Mouse (Mus musculus) cerebellum, adult 8-10 months (tissue): ENCODE results near the gene Tmem98.

Experiments
- DNase-seq: peaks from one replicate; pipeline ENCODE4 v3.0.0; 2022

Tmem98 gene

DNA sequence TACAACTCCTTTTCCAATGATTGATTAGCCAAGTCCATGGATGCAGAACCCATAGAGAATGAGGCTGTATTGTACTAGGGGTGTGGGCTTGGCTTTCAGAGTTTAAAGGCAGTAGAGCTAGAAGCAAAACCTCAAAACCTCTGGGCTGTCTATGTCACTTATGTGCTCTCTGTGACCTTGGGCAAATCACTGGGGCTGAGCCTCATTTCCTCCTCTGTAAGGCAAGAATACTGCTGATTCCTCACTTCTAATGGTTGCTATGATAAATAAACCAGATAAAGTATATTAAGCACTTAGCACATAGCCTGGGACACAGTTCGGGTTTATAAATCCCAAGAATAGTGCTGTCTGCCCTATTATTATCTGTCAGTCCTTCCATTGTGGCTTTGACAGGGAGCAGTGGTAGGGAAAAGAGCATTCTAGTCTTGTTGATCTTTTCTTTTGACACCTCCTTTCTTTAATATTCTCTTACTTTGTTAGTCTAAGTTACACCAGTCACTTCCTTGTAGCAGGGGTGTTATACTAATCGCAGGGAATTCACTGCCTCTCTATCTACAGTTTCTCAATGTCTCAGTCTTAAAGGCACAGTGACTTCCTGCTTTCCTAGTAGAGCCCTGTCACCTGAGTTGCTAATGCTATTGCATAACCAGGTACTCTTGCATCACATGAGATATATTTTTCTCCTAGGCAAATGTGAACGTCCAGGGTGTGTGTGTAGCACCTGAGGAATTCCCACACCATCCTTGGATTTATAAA lies 18.1 kb upstream of the Tmem98 start:
- DNase-seq = no peak

DNA sequence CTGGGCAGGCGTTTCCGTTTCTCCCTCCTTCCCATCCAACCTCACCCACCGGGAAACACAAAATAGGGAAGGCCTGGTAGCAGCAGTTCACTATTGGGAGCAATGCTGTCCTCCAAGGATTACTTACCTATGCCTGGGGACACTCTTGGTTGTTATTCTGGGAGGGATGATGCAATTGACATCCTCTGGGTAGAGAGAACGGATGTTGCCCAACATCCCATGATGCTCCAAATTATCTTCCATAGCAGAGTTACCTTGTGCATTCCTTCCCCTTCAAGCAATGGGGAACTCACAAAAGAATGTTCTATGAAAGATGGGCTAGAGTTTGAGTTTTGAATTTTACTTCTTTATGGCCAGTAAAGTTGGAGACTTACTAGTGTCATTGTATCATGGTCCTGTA lies 16.6 kb upstream of the Tmem98 start:
- no peak for DNase-seq

DNA sequence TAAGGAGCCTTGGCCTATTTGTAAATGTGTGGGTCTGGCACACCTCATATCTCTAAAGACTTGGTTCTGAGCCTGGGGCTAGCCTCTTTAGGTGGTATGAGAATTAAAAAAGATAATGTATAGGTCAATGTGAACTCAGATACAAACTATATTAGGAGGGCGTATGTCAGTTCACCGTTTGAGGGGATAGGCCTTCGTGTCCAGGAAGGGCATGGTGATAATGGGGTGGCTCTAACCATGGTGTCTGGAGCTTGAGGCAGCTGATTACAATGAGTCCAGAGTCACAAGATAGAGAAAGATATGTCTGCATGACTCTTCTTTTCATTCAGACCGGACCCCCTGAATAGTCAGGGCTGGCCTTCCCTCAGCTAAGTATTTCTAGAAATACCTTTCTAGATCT lies 15.7 kb upstream of the Tmem98 start:
- DNase-seq = no peak

DNA sequence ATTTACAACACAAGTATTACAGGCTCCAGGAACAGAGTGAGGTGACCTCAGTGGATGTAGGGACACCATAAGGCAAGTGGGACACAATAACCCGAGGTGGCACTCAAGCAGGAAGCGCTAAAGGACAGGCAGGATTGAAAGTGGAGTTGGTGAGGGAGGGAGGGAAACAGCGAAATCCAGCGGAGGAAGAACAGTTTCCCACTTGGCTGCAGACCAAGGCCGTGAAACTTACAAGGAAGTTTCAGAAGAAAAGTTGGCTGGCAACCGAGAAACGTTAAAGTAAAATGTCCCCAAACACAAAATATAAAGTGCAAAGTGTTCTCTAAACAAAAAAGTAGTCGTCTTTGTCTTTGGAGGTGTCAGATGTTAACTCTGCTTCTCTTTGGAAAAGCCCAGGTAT lies 14.5 kb upstream of the Tmem98 start:
- DNase-seq = no peak

DNA sequence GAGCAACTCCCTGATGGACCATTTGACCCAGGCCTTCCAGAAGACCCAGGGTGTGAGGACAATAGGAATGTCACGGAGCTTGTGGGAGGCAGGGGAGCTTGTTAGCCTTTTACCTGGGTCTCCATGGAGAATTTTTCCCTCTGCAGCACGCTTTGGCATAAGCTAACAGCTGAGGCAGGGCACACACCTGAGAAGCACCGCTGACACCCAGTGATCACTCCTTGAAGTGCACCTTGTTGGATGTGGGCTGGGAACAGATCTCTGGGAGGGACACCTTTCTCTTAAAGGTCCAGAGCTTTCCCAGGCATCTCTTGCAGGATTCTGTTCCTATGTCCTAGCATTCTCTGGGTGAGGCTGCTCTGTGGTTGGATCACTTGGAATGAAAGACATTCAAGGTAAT lies 10.0 kb upstream of the Tmem98 start:
- no peak for DNase-seq

DNA sequence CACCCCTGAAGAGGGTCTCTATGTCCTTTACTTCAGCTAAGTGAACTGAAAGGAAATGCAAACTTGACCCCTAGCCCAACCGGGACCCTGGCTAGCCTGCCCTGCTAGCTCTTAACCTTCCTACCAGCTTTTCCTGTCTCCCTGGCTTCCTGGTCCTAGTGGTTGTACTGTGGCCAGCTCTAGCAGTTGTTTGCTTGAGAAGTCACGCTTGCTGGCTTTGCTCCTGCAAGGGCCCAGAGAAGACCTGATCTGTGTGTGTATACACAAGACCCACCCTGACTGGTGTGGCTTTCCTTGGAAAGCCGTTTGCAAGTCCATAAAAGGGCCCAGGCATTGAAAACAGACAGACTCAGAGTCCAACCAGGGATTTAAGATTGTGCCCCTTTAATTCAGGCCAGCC lies 7.3 kb upstream of the Tmem98 start:
- no peak for DNase-seq

DNA sequence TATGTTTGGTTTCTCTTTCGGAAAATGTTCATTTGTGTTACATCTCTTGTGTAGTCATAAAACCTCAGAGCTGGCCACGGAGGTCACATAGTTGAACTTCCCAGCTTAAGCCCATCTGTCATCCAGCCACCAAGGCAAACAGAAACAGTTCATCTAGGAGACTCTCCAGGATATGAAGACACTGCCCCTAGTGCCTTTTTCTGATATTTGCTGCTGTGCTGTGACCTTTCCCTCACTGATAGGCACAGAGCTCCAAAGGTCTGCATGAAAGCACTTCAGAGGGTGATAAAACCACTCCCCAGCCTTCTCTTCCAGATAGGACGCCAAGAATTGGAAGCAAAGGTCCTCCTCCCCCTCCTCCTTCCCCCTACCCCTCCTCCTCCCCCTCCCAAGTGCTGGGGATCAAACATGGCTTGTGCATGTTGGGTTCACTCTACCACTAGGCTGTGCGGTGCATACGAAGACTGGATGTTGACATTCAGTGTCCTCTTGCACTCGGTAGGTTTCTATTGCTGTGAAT lies 1.4 kb upstream of the Tmem98 start:
- DNase-seq = no peak

DNA sequence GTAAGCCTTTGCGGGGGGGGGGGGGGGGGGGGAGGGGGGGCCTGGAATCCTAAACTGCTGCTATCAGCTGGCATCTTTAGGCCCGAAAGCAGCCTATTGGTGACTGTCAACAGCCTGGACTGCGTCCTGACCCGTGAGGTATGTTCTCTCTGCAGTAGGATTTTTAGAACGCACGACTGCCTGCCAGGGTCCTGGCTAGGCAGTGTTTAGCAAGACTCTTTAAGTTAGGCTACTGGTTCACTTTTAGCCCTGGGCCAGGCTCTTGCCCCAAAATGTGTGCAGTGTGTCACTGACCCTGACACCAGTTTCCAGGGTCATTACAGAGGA lies 346 bp upstream of the Tmem98 start:
- DNase-seq = no peak

DNA sequence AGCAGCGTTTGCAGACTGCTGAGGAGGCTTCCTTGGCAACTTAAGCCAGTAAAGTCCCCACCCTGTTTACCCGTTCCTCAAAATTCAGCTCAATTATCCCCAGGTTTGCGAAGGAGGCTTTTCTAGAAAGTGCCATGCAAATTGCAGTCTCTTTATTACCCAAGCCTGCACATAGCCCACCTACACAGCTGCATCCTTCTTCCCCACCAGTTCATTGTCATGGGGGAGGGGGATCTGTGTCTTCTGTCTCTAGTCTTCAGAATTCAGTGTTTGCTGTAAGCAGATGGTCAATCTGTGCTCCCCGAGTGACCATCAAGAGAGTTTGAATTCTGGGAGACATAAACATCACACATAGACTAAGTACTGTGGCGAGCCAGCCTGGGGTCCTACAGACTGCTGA lies 1.2 kb downstream of the Tmem98 start:
- DNase-seq = no peak

DNA sequence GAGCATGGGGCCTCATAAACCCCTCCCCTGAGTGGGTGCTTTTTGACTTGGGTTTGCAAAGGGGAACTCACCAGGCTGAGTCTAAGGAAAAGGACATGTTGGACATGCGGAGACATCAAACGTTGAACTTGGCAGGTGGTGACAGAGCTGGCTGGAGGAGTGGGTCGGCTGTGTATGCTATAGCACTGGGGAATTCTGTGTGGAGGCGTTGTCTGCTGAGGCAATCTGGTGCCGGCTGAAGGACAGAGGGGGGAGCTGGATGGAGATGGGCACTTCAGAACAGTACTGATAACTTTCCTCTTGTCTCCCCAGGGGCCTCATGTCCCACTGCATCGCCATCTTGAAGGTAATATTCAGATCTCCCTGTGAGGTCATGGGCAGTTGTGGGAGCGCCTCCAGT lies 5.4 kb downstream of the Tmem98 start:
- no peak for DNase-seq

DNA sequence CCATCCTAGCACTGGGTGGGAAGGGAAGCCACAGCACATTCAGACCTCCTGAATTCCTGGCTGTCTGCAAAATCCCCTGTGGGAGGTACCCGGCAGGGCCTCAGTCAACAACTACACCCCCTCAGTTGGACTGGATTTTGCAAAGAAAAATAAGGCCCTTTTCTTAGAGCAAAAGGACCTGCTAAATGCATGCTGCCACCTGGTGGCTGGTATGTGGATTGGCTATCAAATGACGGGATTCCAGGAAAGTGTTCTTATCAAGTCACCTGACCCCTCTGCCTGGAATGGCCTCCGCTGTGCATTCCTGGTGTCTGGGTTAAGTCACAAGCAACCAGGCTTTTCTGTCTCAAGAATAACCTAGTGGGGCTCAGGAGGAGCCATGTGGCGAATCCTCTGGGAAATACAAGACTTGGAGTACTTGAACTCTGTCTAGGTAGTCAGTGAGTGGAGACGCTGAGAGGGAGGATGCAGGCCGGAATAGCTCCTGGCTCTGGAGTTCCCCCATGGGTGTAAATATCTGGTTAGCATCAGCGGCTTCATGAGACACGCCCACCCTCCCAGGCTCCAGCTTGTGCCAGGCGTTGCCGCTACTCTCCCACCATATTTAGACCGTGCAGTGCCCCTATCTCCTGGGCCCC lies 8.2 kb downstream of the Tmem98 start:
- DNase-seq = peak; percentile 59

DNA sequence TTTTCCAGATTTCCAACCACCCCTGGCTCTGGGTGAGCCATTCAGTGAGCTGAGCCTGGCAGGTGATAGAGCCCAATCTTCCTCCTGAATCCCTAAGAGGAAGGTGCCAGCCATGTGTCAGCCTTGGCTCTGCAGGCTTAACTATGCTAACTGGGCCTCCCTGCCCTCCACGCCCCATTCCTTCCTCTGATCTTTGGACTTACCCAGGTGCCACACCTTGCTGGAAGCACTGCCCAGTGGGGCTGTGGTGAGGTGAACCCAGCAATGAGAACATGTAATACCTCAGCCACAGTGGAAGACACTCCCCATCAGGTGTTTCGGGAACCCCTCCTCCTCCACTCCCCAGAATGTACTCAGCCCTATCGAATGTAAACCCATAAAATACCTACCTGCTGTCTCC lies 10.1 kb downstream of the Tmem98 start:
- DNase-seq = no peak

DNA sequence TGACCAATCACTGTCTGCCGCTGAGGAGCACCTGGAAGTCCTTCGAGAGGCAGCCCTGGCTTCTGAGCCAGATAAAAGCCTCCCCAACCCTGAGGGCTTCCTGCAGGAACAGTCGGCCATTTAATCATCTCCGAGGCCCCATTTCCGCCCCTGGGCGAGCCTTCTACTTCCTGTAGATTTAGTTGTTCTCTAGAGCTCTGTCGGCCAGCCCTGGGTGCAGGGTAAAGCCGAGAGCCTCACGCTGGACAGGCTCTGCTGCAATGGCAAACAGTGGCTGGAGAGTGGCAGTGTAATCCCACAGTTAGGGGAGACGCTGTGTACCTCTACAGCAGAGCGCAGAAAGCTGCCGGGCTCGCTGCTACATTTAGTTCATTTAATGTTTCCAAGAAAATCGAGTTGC lies 11.3 kb downstream of the Tmem98 start:
- DNase-seq = no peak

DNA sequence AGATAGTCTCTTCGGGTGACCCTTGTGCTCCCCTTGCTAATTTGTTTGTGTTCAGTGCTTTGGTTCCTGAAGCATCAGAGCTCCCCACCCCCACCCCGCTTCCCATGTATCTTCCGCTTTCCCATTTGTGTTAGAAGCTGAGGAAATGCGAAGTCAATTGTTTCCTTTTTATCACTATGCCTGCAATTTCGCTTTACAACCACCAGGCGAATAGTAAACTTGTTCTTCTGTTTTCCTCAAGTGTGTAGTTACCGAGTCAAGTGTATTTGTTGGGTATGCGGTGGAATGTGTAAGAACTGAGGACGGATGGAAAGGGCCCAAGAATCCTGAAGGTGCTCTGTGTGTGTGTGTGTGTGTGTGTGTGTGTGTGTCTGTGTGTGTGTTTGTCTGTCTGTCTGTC lies 11.8 kb downstream of the Tmem98 start:
- no peak for DNase-seq

DNA sequence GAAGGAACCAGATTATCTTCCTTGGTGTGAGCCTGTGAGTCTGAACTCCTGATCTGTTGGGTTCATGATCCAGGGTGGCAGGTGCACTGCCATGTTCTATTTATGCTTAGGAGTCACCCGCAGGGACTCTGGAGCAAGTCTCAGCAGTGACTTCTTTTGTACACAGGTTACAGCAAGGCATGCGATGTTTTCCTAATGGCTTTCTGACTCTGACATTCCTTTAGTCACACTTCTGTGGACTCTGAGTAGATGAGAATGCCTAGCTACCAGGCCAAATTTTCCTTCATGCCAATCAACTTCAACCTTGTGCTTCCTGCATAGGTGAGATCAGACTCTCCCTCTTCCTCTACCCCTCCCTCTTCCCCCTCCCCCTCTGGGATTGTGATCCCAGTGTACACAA lies 25.4 kb downstream of the Tmem98 start:
- no peak for DNase-seq

DNA sequence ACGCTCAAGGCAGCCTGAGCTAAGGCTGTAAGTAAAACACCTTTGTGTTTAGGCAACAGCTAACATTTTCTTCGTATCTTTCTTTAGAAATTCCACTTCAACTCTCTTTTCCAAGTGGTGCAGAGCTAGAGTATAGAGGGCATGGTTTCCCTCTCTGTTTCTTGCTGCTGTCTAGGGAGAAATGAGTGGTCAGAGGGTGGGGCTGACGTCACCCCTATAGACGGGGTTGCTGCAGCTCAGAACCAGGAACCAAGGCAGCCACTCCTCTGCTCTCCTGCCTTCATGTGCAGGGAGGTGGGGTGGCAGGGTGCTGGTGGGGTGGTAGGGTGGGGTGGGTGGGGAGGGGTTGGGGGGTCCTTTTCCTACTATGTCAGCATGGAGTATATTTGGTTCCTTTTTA lies 25.9 kb downstream of the Tmem98 start:
- DNase-seq = no peak

DNA sequence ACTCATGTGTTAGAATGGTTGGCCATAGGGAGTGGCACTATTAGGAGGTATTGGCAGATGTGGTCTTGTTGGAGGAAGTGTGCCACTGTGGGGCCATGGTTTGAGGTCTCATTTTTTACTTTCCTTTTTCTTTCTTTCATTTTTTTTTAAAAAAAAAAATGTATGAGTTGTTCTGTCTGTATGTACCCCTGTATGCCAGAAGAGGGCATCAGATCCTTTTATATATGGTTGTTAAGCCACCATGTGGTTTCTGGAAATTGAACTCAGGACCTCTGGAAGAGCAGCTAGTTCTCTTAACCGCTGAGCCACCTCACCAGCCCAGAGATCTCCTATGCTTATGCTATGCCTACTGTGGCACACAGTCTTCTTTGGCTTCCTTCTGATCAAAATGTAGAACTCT lies 28.7 kb downstream of the Tmem98 start:
- no peak for DNase-seq

DNA sequence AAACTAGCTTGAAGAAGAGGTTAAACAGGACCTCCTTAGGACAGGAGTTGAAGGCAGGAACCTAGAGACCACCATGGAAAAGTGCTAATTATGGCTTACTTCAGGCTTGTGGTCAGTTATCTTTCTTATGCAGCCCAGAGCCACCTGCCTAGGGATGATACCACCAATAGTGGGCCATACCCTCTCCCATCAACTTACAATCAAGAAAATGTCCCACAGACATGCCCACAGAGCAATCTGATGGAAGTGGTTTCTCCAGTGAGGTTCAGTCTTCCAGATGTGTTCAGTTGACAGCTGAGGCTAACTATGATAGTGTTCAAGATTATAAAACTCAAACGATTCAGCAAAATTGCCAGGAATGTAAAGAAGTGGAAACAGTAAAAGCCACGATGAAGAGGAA lies 33.5 kb downstream of the Tmem98 start:
- no peak for DNase-seq

DNA sequence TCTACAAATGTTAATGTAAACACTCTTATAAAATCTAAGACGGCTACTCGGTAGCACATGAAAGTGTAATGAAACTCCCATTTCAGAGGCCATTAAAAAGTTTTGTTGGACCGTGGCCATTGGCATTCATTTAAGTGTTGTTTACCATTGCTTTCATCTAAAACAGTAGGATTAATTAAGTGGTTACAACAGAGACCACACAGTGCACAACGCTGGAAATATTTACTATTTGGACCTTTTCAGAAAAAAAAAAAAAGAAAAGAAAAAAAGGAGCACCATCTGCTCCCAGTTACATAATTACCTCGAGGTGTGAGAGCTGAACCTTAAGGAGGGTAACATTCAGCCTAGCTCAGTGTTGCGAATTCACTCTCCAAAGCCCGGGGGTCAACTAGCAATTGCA lies 35.5 kb downstream of the Tmem98 start:
- no peak for DNase-seq

DNA sequence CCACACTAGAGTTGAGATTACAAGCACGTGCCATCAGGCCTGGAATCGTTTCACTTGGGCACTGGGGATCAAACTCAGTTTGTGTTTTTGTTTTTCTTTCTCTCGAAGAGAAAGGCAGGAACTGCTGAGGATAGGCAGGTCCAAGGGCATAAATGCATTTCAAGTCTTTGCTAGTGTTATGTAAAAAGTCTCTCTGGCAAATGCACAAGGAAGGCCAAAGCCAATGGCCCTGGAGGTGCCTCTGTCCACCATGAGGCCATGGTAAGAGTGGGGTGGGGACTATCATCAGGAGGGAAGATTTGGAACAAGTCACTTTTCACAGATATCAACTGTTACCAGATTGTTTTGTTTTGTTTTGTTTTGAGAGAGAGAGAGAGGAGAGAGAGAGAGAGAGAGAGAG lies 36.1 kb downstream of the Tmem98 start:
- DNase-seq = no peak

DNA sequence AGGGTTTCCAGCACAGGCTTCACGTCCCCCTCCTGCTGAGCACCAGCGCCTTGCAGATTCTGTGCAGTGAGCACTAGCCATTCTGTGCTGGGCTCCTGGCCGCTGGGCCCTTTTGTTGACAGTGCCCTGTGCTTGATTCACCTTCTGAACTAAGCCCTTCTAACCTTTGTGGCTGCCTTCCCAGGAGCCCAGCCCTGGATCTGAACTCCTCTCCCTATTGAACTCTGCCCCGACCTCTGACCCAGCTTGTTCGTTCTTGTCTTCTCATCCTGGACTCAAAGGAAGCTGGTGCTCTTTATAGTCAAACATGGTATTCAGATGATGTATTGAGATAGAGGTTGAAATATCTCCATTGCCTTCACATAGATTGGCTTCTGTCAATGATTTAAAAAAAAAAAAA lies 38.2 kb downstream of the Tmem98 start:
- no peak for DNase-seq

DNA sequence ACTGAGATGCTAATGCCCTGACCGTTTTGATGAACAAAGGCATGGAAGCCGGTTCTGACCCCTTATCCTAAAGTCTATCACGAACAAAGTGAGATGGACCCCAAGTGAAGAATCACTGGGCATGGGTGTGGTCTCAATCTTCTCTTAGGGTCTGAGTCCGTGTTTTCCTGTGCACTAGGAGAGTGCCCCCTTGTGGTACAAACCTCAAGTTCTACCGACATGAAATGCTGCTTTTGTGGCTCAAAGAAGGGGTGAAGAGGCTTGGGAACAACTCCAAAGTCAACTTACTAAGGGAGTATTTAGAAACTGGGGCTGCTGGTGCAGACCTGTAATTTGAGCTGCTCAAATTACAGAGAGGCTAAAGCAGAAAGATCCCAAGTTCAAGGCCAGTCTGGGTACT lies 41.9 kb downstream of the Tmem98 start:
- no peak for DNase-seq

DNA sequence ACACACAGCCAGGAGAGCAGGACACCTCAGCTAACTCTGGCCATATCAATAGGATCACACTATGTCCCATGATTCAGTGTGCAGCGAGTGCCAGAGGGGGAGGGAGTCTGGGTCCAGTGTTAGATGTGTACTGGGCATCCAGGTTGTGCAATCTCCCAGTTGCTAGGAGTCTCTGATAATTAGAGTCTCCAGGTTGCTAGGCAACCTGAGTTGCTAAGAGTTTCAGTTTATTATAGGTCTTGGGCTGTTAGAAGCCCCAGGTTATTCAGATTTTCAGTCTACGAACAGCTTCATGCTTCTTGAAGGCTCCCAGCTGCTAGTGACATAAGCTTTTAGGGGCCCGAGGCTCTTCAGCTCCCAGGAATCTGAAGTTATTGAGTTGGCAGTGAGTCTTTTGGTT lies 43.0 kb downstream of the Tmem98 start:
- DNase-seq = no peak

DNA sequence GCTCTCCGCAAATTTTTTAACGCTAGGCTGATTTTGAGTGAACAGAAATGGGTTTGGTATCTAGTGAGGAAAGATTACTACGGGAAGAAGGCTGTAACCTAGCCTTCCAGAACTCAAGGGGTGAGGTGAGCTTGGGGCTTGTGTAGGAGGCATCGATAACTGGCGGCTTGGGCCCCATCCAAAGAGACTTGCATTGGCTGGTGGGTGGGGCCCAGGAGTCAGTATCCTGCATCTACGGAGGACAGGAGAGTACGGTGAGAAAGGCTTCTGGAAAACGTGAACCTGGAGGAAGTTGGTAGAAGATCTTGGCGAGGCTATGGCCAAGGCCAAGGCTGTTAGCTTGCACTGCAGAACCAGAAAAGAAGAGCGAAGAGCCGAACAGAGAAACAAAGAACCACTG lies 44.5 kb downstream of the Tmem98 start:
- no peak for DNase-seq

DNA sequence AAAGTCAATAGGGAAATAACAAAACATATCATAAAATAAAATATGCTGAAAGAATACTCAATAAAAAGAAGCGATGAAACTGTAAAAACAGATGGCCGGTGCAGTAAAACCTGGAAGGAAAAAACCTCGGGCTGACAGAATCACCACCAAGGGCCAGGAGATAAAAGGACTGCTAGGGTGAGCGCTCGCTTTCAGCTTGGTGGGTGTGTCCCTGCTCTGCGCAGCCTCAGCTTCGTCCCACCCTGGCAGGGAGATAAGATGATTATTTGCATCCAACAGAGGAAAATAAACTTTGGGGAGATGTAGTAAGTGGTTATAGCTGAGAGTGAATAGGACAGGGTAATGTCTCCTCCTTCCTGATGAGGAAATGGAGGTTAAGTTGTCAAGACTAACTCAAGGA lies 44.9 kb downstream of the Tmem98 start:
- DNase-seq = no peak
